Mouse (Mus musculus): ENCODE measurements at regions not wholly inside any gene's neighbourhood (a gene's known extent, or its start where the extent isn't known, plus 50 kb on each side); places are given as distances from the start of the nearest gene placed in this dataset. TPM values are rescaled to one million over a fixed set of nuclear protein-coding genes. Genes with fewer than 3 reads are reported as not detected.

GRCm38 (mm10) chr12:110219750-110220149 is 59.1 kb upstream of the Dio3 start:
- Histone ChIP-seq H3K36me3 (replicated peaks; ENCODE audit: insufficient read depth, low read length) (no peaks in the 10 kb centered on the region), H3K4me3 (ENCODE audit: low read depth, low read length) (no peak overlapping the region), H3K9me3 (ENCODE audit: low read length) (no peaks in the 10 kb centered on the region), H3K9ac (replicated peaks) (peak overlapping the region; percentile 31; the same call in 1 of the 2 replicates), H3K4me1 (ENCODE audit: insufficient read depth) (peaks cover 16% of the 10 kb centered on the region), H3K27me3 (ENCODE audit: insufficient read depth, low read length) (no peaks in the 10 kb centered on the region), H3K27ac (ENCODE audit: low read depth) (peak overlapping the region; percentile 87), H3K4me2 (ENCODE audit: low read depth, low read length) (peak overlapping the region; percentile 43)
- 54% methylated on average over 8 of the region's 8 CpGs for WGBS (ENCODE audit: insufficient replicate concordance)
- no peak for TF ChIP-seq EP300 (IDR thresholded peaks at IDR 0.05; ENCODE audit: low read depth)
- no peak for TF ChIP-seq CTCF (IDR thresholded peaks at IDR 0.05; ENCODE audit: low read depth)
- peak; percentile 54 for ATAC-seq
- DNase-seq, result peak; percentile 30

- Histone ChIP-seq H3K4me1 (ENCODE audit: insufficient read depth) (peaks cover 10% of the 10 kb centered on the region; the same call in 1 of the 2 replicates), H3K9ac (replicated peaks) (0 out of 2 replicates have a peak overlapping the region, but pooled peaks have one; percentile 31), H3K4me2 (ENCODE audit: low read depth, low read length) (peak overlapping the region; percentile 43), H3K36me3 (replicated peaks; ENCODE audit: insufficient read depth, low read length) (no peaks in the 10 kb centered on the region), H3K27me3 (ENCODE audit: insufficient read depth, low read length) (no peaks in the 10 kb centered on the region), H3K4me3 (ENCODE audit: low read depth, low read length) (0 out of 2 replicates have a peak overlapping the region, but pooled peaks have one; percentile 7), H3K27ac (ENCODE audit: low read depth) (peak overlapping the region; percentile 87), H3K9me3 (ENCODE audit: low read length) (no peaks in the 10 kb centered on the region)
- ATAC-seq (peak; percentile 87), DNase-seq (peak; percentile 77)
- TF ChIP-seq CTCF (IDR thresholded peaks at IDR 0.05; ENCODE audit: low read depth), result no peak
- TF ChIP-seq EP300 (IDR thresholded peaks at IDR 0.05; ENCODE audit: low read depth), result peak; percentile 78
- WGBS (ENCODE audit: insufficient replicate concordance), result 43% methylated on average over 8 of the region's 8 CpGs
Measured at GRCm38 (mm10) chr12:110220516-110220915, 58.4 kb upstream of the Dio3 start.

- peak overlapping the region; percentile 82 for H3K27ac ChIP-seq (ENCODE audit: low read depth)
- WGBS (ENCODE audit: insufficient replicate concordance), result 41% methylated on average over 4 of the region's 4 CpGs
- TF ChIP-seq CTCF (IDR thresholded peaks at IDR 0.05; ENCODE audit: low read depth) (no peak), EP300 (IDR thresholded peaks at IDR 0.05; ENCODE audit: low read depth) (no peak)
Measured at GRCm38 (mm10) chr12:110221184-110221583, 57.7 kb upstream of the Dio3 start.

GRCm38 (mm10) chr12:110221679-110222078 is 57.2 kb upstream of the Dio3 start:
- Histone ChIP-seq H3K36me3 (replicated peaks; ENCODE audit: insufficient read depth, low read length) (no peaks in the 10 kb centered on the region), H3K4me2 (ENCODE audit: low read depth, low read length) (no peak overlapping the region), H3K9me3 (ENCODE audit: low read length) (no peaks in the 10 kb centered on the region), H3K4me3 (ENCODE audit: low read depth, low read length) (no peak overlapping the region), H3K4me1 (ENCODE audit: insufficient read depth) (peaks cover 10% of the 10 kb centered on the region; the same call in 1 of the 2 replicates), H3K27ac (ENCODE audit: low read depth) (peak overlapping the region; percentile 82), H3K9ac (replicated peaks) (no peak overlapping the region), H3K27me3 (ENCODE audit: insufficient read depth, low read length) (no peaks in the 10 kb centered on the region)
- WGBS (ENCODE audit: insufficient replicate concordance), result 50% methylated on average over 3 of the region's 3 CpGs
- TF ChIP-seq CTCF (IDR thresholded peaks at IDR 0.05; ENCODE audit: low read depth), result no peak
- TF ChIP-seq EP300 (IDR thresholded peaks at IDR 0.05; ENCODE audit: low read depth), result no peak
- ATAC-seq (no peak), DNase-seq (no peak)

More at GRCm38 (mm10) chr12:110221184-110221583, 57.7 kb upstream of the Dio3 start:
- H3K27me3 ChIP-seq (ENCODE audit: insufficient read depth, low read length), result no peaks in the 10 kb centered on the region
- no peak overlapping the region for H3K4me2 ChIP-seq (ENCODE audit: low read depth, low read length)
- DNase-seq (no peak), ATAC-seq (peak; percentile 63)
- H3K36me3 ChIP-seq (replicated peaks; ENCODE audit: insufficient read depth, low read length), result no peaks in the 10 kb centered on the region
- peaks cover 10% of the 10 kb centered on the region; the same call in 1 of the 2 replicates for H3K4me1 ChIP-seq (ENCODE audit: insufficient read depth)
- no peaks in the 10 kb centered on the region for H3K9me3 ChIP-seq (ENCODE audit: low read length)
- no peak overlapping the region for H3K9ac ChIP-seq (replicated peaks)
- no peak overlapping the region for H3K4me3 ChIP-seq (ENCODE audit: low read depth, low read length)

- no peak for ATAC-seq
- WGBS (ENCODE audit: insufficient replicate concordance), result 83% methylated on average over 7 of the region's 7 CpGs
- Histone ChIP-seq H3K9me3 (ENCODE audit: low read length) (no peaks in the 10 kb centered on the region), H3K4me2 (ENCODE audit: low read depth, low read length) (no peak overlapping the region), H3K36me3 (replicated peaks; ENCODE audit: insufficient read depth, low read length) (no peaks in the 10 kb centered on the region), H3K27me3 (ENCODE audit: insufficient read depth, low read length) (no peaks in the 10 kb centered on the region), H3K4me1 (ENCODE audit: insufficient read depth) (peaks cover 10% of the 10 kb centered on the region; the same call in 1 of the 2 replicates), H3K4me3 (ENCODE audit: low read depth, low read length) (no peak overlapping the region), H3K27ac (ENCODE audit: low read depth) (no peak overlapping the region), H3K9ac (replicated peaks) (no peak overlapping the region)
- TF ChIP-seq EP300 (IDR thresholded peaks at IDR 0.05; ENCODE audit: low read depth) (no peak), CTCF (IDR thresholded peaks at IDR 0.05; ENCODE audit: low read depth) (no peak)
- DNase-seq, result no peak
Measured at GRCm38 (mm10) chr12:110224250-110224649, 54.6 kb upstream of the Dio3 start.

- Histone ChIP-seq H3K9me3 (ENCODE audit: low read length) (no peaks in the 10 kb centered on the region), H3K4me2 (ENCODE audit: low read depth, low read length) (no peak overlapping the region), H3K9ac (replicated peaks) (no peak overlapping the region), H3K4me3 (ENCODE audit: low read depth, low read length) (no peak overlapping the region), H3K36me3 (replicated peaks; ENCODE audit: insufficient read depth, low read length) (no peaks in the 10 kb centered on the region), H3K27ac (ENCODE audit: low read depth) (no peak overlapping the region), H3K27me3 (ENCODE audit: insufficient read depth, low read length) (no peaks in the 10 kb centered on the region), H3K4me1 (ENCODE audit: insufficient read depth) (peaks cover 6% of the 10 kb centered on the region; the same call in 1 of the 2 replicates)
- TF ChIP-seq EP300 (IDR thresholded peaks at IDR 0.05; ENCODE audit: low read depth), result no peak
- no peak for TF ChIP-seq CTCF (IDR thresholded peaks at IDR 0.05; ENCODE audit: low read depth)
- whole genome bisulfite sequencing (ENCODE audit: insufficient replicate concordance), result 77% methylated on average over 12 of the region's 12 CpGs
- DNase-seq (no peak), ATAC-seq (no peak)
Measured at GRCm38 (mm10) chr12:110228011-110228411, 50.9 kb upstream of the Dio3 start.

MicroRNAs encoded in the stretch of these regions (microRNA counts, 519-probe panel; counts per million panel counts)
- microRNA mmu-miR-1193, result 3,972 counts per million, percentile 44 among the panel's probes with 10 or more counts
- not detected for microRNA mmu-miR-1197
- 2,953 counts per million, percentile 29 among the panel's probes with 10 or more counts for microRNA mmu-miR-134
- microRNA mmu-miR-154, result 6,806 counts per million, percentile 82 among the panel's probes with 10 or more counts
- microRNA mmu-miR-299, result not detected
- 3,530 counts per million, percentile 36 among the panel's probes with 10 or more counts for microRNA mmu-miR-300
- not detected for microRNA mmu-miR-3072
- microRNA mmu-miR-323-3p, result 5,041 counts per million, percentile 57 among the panel's probes with 10 or more counts
- not detected for microRNA mmu-miR-323-5p
- 6,857 counts per million, percentile 83 among the panel's probes with 10 or more counts for microRNA mmu-miR-329
- 7,349 counts per million, percentile 86 among the panel's probes with 10 or more counts for microRNA mmu-miR-369-3p
- 4,226 counts per million, percentile 49 among the panel's probes with 10 or more counts for microRNA mmu-miR-369-5p
- microRNA mmu-miR-376a, result 6,993 counts per million, percentile 83 among the panel's probes with 10 or more counts
- 8,401 counts per million, percentile 94 among the panel's probes with 10 or more counts for microRNA mmu-miR-376b
- microRNA mmu-miR-376c, result 6,772 counts per million, percentile 81 among the panel's probes with 10 or more counts
- microRNA mmu-miR-377, result 7,773 counts per million, percentile 90 among the panel's probes with 10 or more counts
- 4,413 counts per million, percentile 50 among the panel's probes with 10 or more counts for microRNA mmu-miR-379
- microRNA mmu-miR-380-3p, result 3,123 counts per million, percentile 32 among the panel's probes with 10 or more counts
- microRNA mmu-miR-380-5p, result not detected
- 4,786 counts per million, percentile 55 among the panel's probes with 10 or more counts for microRNA mmu-miR-381
- microRNA mmu-miR-382, result 6,568 counts per million, percentile 78 among the panel's probes with 10 or more counts
- 2,495 counts per million, percentile 23 among the panel's probes with 10 or more counts for microRNA mmu-miR-409-3p
- 4,786 counts per million, percentile 55 among the panel's probes with 10 or more counts for microRNA mmu-miR-409-5p
- 7,383 counts per million, percentile 87 among the panel's probes with 10 or more counts for microRNA mmu-miR-410
- microRNA mmu-miR-411, result 5,805 counts per million, percentile 66 among the panel's probes with 10 or more counts
- not detected for microRNA mmu-miR-412
- microRNA mmu-miR-453, result not detected
- not detected for microRNA mmu-miR-485
- 5,855 counts per million, percentile 67 among the panel's probes with 10 or more counts for microRNA mmu-miR-487b
- not detected for microRNA mmu-miR-494
- 7,502 counts per million, percentile 88 among the panel's probes with 10 or more counts for microRNA mmu-miR-495
- microRNA mmu-miR-496, result 3,887 counts per million, percentile 43 among the panel's probes with 10 or more counts
- microRNA mmu-miR-539, result 5,720 counts per million, percentile 65 among the panel's probes with 10 or more counts
- 4,226 counts per million, percentile 49 among the panel's probes with 10 or more counts for microRNA mmu-miR-541
- 6,382 counts per million, percentile 76 among the panel's probes with 10 or more counts for microRNA mmu-miR-543
- microRNA mmu-miR-544, result not detected
- microRNA mmu-miR-654-3p, result not detected
- not detected for microRNA mmu-miR-654-5p
- not detected for microRNA mmu-miR-666-3p
- not detected for microRNA mmu-miR-666-5p
- 2,631 counts per million, percentile 25 among the panel's probes with 10 or more counts for microRNA mmu-miR-667
- microRNA mmu-miR-668, result not detected
- microRNA mmu-miR-679, result not detected
- microRNA mmu-miR-758, result not detected
- not detected for microRNA mmu-miR-882

Small RNA genes in the stretch of these regions (microRNA-seq; reads per million reads assigned to microRNA genes)
- not detected for gene Gm24321
- not detected for gene Gm25252
- gene Gm25750, result not detected
- not detected for gene Gm27379
- not detected for gene Gm44322
- 5,439 reads per million, percentile 88 among the genes with 10 or more reads in this experiment for gene Mir1193
- gene Mir1197, result 4.5 reads per million, percentile 6 among the genes with 10 or more reads in this experiment
- gene Mir134, result 935 reads per million, percentile 73 among the genes with 10 or more reads in this experiment
- gene Mir154, result 7,352 reads per million, percentile 91 among the genes with 10 or more reads in this experiment
- not detected for gene Mir299a
- not detected for gene Mir299b
- 1,613 reads per million, percentile 76 among the genes with 10 or more reads in this experiment for gene Mir300
- 214 reads per million, percentile 51 among the genes with 10 or more reads in this experiment for gene Mir3072
- gene Mir323, result 975 reads per million, percentile 73 among the genes with 10 or more reads in this experiment
- gene Mir329, result 1,312 reads per million, percentile 76 among the genes with 10 or more reads in this experiment
- gene Mir369, result 12,523 reads per million, percentile 93 among the genes with 10 or more reads in this experiment
- gene Mir376a, result not detected
- gene Mir376b, result 2,790 reads per million, percentile 81 among the genes with 10 or more reads in this experiment
- gene Mir376c, result 1,733 reads per million, percentile 78 among the genes with 10 or more reads in this experiment
- gene Mir377, result 238 reads per million, percentile 53 among the genes with 10 or more reads in this experiment
- 16,181 reads per million, percentile 95 among the genes with 10 or more reads in this experiment for gene Mir379
- gene Mir380, result not detected
- 3,187 reads per million, percentile 83 among the genes with 10 or more reads in this experiment for gene Mir381
- gene Mir382, result 7,166 reads per million, percentile 90 among the genes with 10 or more reads in this experiment
- gene Mir409, result not detected
- gene Mir410, result 602 reads per million, percentile 65 among the genes with 10 or more reads in this experiment
- 41,002 reads per million, percentile 99 among the genes with 10 or more reads in this experiment for gene Mir411
- gene Mir412, result 250 reads per million, percentile 54 among the genes with 10 or more reads in this experiment
- gene Mir453, result not detected
- gene Mir485, result 678 reads per million, percentile 67 among the genes with 10 or more reads in this experiment
- 12,837 reads per million, percentile 94 among the genes with 10 or more reads in this experiment for gene Mir487b
- 1,112 reads per million, percentile 74 among the genes with 10 or more reads in this experiment for gene Mir494
- 448 reads per million, percentile 61 among the genes with 10 or more reads in this experiment for gene Mir495
- 672 reads per million, percentile 67 among the genes with 10 or more reads in this experiment for gene Mir496a
- gene Mir539, result not detected
- gene Mir541, result 11,992 reads per million, percentile 93 among the genes with 10 or more reads in this experiment
- gene Mir543, result 2,665 reads per million, percentile 81 among the genes with 10 or more reads in this experiment
- gene Mir544, result 5.3 reads per million, percentile 8 among the genes with 10 or more reads in this experiment
- gene Mir654, result not detected
- gene Mir666, result 158 reads per million, percentile 48 among the genes with 10 or more reads in this experiment
- 761 reads per million, percentile 68 among the genes with 10 or more reads in this experiment for gene Mir667
- 369 reads per million, percentile 59 among the genes with 10 or more reads in this experiment for gene Mir668
- 345 reads per million, percentile 58 among the genes with 10 or more reads in this experiment for gene Mir679
- 25.1 reads per million, percentile 29 among the genes with 10 or more reads in this experiment for gene Mir758
- gene Mir882, result not detected

Data from liver, postnatal 0 days (tissue).